Mouse (Mus musculus) limb, embryonic 13.5 days (tissue): ENCODE data around the gene Dnpep. TPM values are rescaled to one million over a fixed set of nuclear protein-coding genes. Genes with fewer than 3 reads are reported as not detected.

Experiments
- ATAC-seq: fragments of 200-750 bp; cut with Nextera tagmentation; 2 replicates; pipeline ENCODE4 v1.8.0; 2017; ENCODE audit warnings: low read depth, moderate number of reproducible peaks, moderate TSS enrichment; ENCODE audit not compliant: low FRiP score
- H3K27ac ChIP-seq: fragments of 300-500 bp; sonication (generic); 2 replicates; pipeline ENCODE4 v1.5.1; 2015; ENCODE audit warnings: inconsistent platforms, mild to moderate bottlenecking, moderate library complexity
- H3K27me3 ChIP-seq: fragments of 300-500 bp; sonication (generic); 2 replicates; pipeline ENCODE4 v1.6.1; 2015; ENCODE audit warnings: mild to moderate bottlenecking, inconsistent platforms
- H3K36me3 ChIP-seq: fragments of 300-500 bp; sonication (generic); 2 replicates; pipeline ENCODE4 v1.6.1; 2015; ENCODE audit warnings: inconsistent platforms, mild to moderate bottlenecking, moderate library complexity
- H3K4me1 ChIP-seq: fragments of 300-500 bp; sonication (generic); 2 replicates; pipeline ENCODE4 v1.6.1; 2015; ENCODE audit warnings: inconsistent platforms
- H3K4me2 ChIP-seq: fragments of 300-500 bp; sonication (generic); replicated peaks from 2 replicates; pipeline ENCODE4 v1.6.1; 2015; ENCODE audit warnings: inconsistent platforms, mild to moderate bottlenecking, moderate library complexity
- H3K4me3 ChIP-seq: fragments of 300-500 bp; sonication (generic); 2 replicates; pipeline ENCODE4 v1.5.1; 2015; ENCODE audit warnings: moderate library complexity, mild to moderate bottlenecking, inconsistent platforms
- H3K9ac ChIP-seq: fragments of 300-500 bp; sonication (generic); 2 replicates; pipeline ENCODE4 v1.6.1; 2015; ENCODE audit warnings: mild to moderate bottlenecking, inconsistent platforms
- H3K9me3 ChIP-seq: fragments of 300-500 bp; sonication (generic); 2 replicates; pipeline ENCODE4 v1.6.1; 2016; ENCODE audit warnings: inconsistent platforms
- WGBS: fragments of 180-500 bp; shearing (Covaris S2); methylation state at CpG from one replicate; pipeline ENCODE4 v1.1.7; 2015; 5-methylcytosine and 5-hydroxymethylcytosine counted together
- polyA plus RNA-seq: library from polyadenylated mRNA; unstranded; fragments of >200 nt; fragmentation: Nextera tagmentation; extraction: Ambion mirVana; gene quantifications from 2 replicates; pipeline ENCODE4 v1.2.1, GENCODE M21; 2015

Dnpep gene
- polyA plus RNA-seq, 1 experiment from 2014 or later: 117 TPM

GRCm38 (mm10) chr1:75318736-75319135 lies 946 bp upstream of the Dnpep start:
- 87% methylated on average over 4 of the region's 4 CpGs for WGBS
- peaks cover 8% of the 10 kb centered on the region for H3K4me1 ChIP-seq
- no peak overlapping the region for H3K4me3 ChIP-seq
- H3K4me2 ChIP-seq: no peak overlapping the region
- H3K9ac ChIP-seq: no peak overlapping the region
- no peaks in the 10 kb centered on the region for H3K9me3 ChIP-seq
- no peak for ATAC-seq
- peaks cover 19% of the 10 kb centered on the region for H3K36me3 ChIP-seq
- no peaks in the 10 kb centered on the region for H3K27me3 ChIP-seq
- no peak overlapping the region for H3K27ac ChIP-seq

DNA sequence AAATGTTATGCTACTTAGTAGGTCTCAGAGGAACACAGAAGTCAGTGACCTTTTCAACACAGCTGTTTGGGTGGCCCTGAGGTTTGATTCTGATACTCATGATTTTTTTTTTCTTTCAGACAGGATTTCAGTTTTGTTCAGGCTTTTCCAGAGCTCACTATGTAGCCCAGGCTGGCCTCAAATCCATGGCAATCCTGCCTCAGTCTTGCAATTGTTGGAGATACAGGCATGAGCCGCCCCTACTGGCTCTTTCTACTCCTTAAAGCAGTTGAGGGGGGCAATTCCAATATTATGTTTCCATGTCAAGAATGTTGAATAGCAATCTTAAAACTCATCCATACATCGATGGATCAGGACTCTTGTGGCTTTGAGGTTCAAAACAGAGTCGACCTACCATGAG lies 511 bp upstream of the Dnpep start:
- WGBS: 77% methylated on average over 3 of the region's 3 CpGs
- ATAC-seq: no peak
- peak overlapping the region; percentile 32 for H3K4me3 ChIP-seq
- H3K27me3 ChIP-seq: no peaks in the 10 kb centered on the region
- peak overlapping the region; percentile 51; the same call in 1 of the 2 replicates for H3K9ac ChIP-seq
- no peaks in the 10 kb centered on the region for H3K9me3 ChIP-seq
- H3K4me1 ChIP-seq: peaks cover 8% of the 10 kb centered on the region
- H3K27ac ChIP-seq: peak overlapping the region; percentile 44; the same call in 1 of the 2 replicates
- peaks cover 24% of the 10 kb centered on the region for H3K36me3 ChIP-seq
- peak overlapping the region; percentile 53 for H3K4me2 ChIP-seq

- ATAC-seq: peak; percentile 26
- Histone ChIP-seq H3K9ac (peak overlapping the region; percentile 74), H3K27me3 (no peaks in the 10 kb centered on the region), H3K9me3 (no peaks in the 10 kb centered on the region), H3K27ac (peak overlapping the region; percentile 88), H3K4me2 (peak overlapping the region; percentile 78), H3K36me3 (peaks cover 38% of the 10 kb centered on the region), H3K4me3 (peak overlapping the region; percentile 66), H3K4me1 (peaks cover 8% of the 10 kb centered on the region)
- under 1% methylated on average over 20 of the region's 20 CpGs for WGBS
Observed at GRCm38 (mm10) chr1:75316861-75317240, 939 bp downstream of the Dnpep start.

- WGBS: 84% methylated on average over 29 of the region's 29 CpGs
- ATAC-seq: no peak
- H3K27ac ChIP-seq: no peak overlapping the region
- no peaks in the 10 kb centered on the region for H3K9me3 ChIP-seq
- H3K36me3 ChIP-seq: peaks cover 49% of the 10 kb centered on the region
- no peaks in the 10 kb centered on the region for H3K27me3 ChIP-seq
- H3K4me2 ChIP-seq: peak overlapping the region; percentile 78
- peak overlapping the region; percentile 74 for H3K9ac ChIP-seq
- H3K4me3 ChIP-seq: peak overlapping the region; percentile 66
- peaks cover 8% of the 10 kb centered on the region for H3K4me1 ChIP-seq
Observed at GRCm38 (mm10) chr1:75315456-75316365, 2.1 kb downstream of the Dnpep start.

- Histone ChIP-seq H3K9me3 (no peaks in the 10 kb centered on the region), H3K4me2 (no peak overlapping the region), H3K27ac (no peak overlapping the region), H3K36me3 (peaks cover 56% of the 10 kb centered on the region), H3K9ac (no peak overlapping the region), H3K4me3 (no peak overlapping the region), H3K4me1 (peaks cover 8% of the 10 kb centered on the region), H3K27me3 (no peaks in the 10 kb centered on the region)
- ATAC-seq: no peak
- 90% methylated on average over 6 of the region's 6 CpGs for WGBS
Observed at GRCm38 (mm10) chr1:75315011-75315410, 2.8 kb downstream of the Dnpep start.

GRCm38 (mm10) chr1:75311694-75312093 lies 6.1 kb downstream of the Dnpep start:
- peaks cover 90% of the 10 kb centered on the region for H3K36me3 ChIP-seq
- no peak overlapping the region for H3K4me3 ChIP-seq
- ATAC-seq: no peak
- WGBS: 95% methylated on average over 6 of the region's 6 CpGs
- no peaks in the 10 kb centered on the region for H3K27me3 ChIP-seq
- H3K9ac ChIP-seq: no peak overlapping the region
- no peaks in the 10 kb centered on the region for H3K9me3 ChIP-seq
- no peak overlapping the region for H3K4me2 ChIP-seq
- peaks cover 8% of the 10 kb centered on the region for H3K4me1 ChIP-seq
- H3K27ac ChIP-seq: no peak overlapping the region

DNA sequence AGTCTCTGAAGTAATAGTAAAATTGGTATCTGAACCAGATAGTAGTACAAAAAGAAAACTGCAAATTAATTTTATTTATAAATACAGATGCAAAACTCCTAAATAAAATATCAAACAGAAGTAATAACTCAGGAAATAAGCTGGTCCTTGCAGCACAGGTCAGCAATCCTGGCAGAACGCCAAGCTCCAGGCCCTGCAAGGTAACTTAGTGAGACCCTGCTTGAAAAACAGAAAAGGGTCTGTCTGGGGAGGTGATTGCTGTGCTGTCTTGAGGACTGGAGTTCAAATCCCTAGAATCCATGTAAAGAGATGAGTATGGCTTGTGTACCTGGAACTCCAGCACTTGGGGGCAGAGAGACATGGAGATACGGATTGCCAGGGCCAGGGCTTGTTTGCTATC lies 13.1 kb downstream of the Dnpep start:
- H3K4me3 ChIP-seq: no peak overlapping the region
- H3K27ac ChIP-seq: no peak overlapping the region
- no peak overlapping the region for H3K9ac ChIP-seq
- H3K4me2 ChIP-seq: no peak overlapping the region
- no peaks in the 10 kb centered on the region for H3K4me1 ChIP-seq
- no peaks in the 10 kb centered on the region for H3K27me3 ChIP-seq
- peaks cover 30% of the 10 kb centered on the region for H3K36me3 ChIP-seq
- 76% methylated on average over 2 of the region's 2 CpGs for WGBS
- H3K9me3 ChIP-seq: no peaks in the 10 kb centered on the region
- no peak for ATAC-seq

DNA sequence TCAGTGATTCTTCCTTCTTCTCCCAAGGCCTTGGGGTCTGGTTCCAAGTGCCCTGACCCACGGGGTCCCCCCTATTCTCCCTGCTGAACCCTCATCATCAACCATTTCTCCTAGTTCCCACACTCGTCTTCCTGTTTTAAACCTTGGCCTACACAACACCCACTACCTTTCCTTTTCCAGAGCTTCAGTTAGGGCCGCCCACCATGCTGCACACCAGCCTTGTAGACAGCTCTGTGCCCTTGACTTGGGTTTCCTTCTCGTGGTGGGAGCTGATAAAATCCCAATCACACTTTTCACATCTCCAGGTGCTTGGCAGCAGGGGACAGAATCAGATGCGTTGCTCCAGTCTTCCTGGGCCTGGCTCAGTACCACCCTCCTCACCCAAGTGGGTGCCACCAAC lies 23.5 kb downstream of the Dnpep start:
- H3K9ac ChIP-seq: no peak overlapping the region
- no peaks in the 10 kb centered on the region for H3K27me3 ChIP-seq
- WGBS: 79% methylated on average over 5 of the region's 5 CpGs
- H3K4me1 ChIP-seq: peaks cover 17% of the 10 kb centered on the region
- H3K4me2 ChIP-seq: no peak overlapping the region
- H3K36me3 ChIP-seq: no peaks in the 10 kb centered on the region
- H3K27ac ChIP-seq: no peak overlapping the region
- no peak overlapping the region for H3K4me3 ChIP-seq
- no peaks in the 10 kb centered on the region for H3K9me3 ChIP-seq
- ATAC-seq: no peak

- no peaks in the 10 kb centered on the region for H3K9me3 ChIP-seq
- peak overlapping the region; percentile 22; the same call in 1 of the 2 replicates for H3K27ac ChIP-seq
- 85% methylated on average over 5 of the region's 5 CpGs for WGBS
- H3K4me2 ChIP-seq: no peak overlapping the region
- H3K27me3 ChIP-seq: no peaks in the 10 kb centered on the region
- H3K4me1 ChIP-seq: peaks cover 17% of the 10 kb centered on the region
- H3K9ac ChIP-seq: no peak overlapping the region
- no peak for ATAC-seq
- no peak overlapping the region for H3K4me3 ChIP-seq
- H3K36me3 ChIP-seq: no peaks in the 10 kb centered on the region
Observed at GRCm38 (mm10) chr1:75293331-75293701, 24.5 kb downstream of the Dnpep start.

- Histone ChIP-seq H3K9me3 (no peaks in the 10 kb centered on the region), H3K36me3 (no peaks in the 10 kb centered on the region), H3K27ac (peak overlapping the region; percentile 65; the same call in 1 of the 2 replicates), H3K9ac (no peak overlapping the region), H3K27me3 (peaks cover 4% of the 10 kb centered on the region; the same call in 1 of the 2 replicates), H3K4me3 (no peak overlapping the region), H3K4me2 (no peak overlapping the region), H3K4me1 (peaks cover 17% of the 10 kb centered on the region)
- ATAC-seq: 0 out of 2 replicates have a peak, but pooled peaks have one; percentile 32
- WGBS: 44% methylated on average over 12 of the region's 12 CpGs
Observed at GRCm38 (mm10) chr1:75292476-75293330, 25.1 kb downstream of the Dnpep start.

DNA sequence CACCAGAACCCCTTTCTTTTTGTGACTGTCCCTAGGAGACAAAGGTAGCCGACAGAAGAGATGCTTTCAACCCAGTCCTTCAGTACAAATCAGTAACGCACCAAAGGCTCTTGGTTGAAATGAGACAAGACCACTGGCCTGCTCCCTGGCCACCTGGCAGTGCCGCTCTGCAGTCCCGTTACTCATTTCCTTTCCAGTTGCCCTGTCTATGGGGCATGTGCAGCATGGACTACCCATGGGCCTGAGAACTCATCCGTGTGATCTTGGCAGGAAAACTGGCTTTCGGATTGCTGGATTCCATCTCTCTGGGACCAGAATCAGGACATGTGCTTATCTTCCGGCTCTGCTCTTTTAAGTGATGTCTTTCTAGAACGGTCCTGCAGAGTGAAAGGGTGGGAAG lies 26.5 kb downstream of the Dnpep start:
- no peaks in the 10 kb centered on the region for H3K36me3 ChIP-seq
- no peak overlapping the region for H3K27ac ChIP-seq
- H3K4me3 ChIP-seq: no peak overlapping the region
- WGBS: 87% methylated on average over 8 of the region's 8 CpGs
- peaks cover 17% of the 10 kb centered on the region for H3K4me1 ChIP-seq
- H3K9me3 ChIP-seq: no peaks in the 10 kb centered on the region
- peaks cover 4% of the 10 kb centered on the region; the same call in 1 of the 2 replicates for H3K27me3 ChIP-seq
- no peak overlapping the region for H3K9ac ChIP-seq
- no peak for ATAC-seq
- no peak overlapping the region for H3K4me2 ChIP-seq

- Histone ChIP-seq H3K36me3 (no peaks in the 10 kb centered on the region), H3K4me1 (peaks cover 17% of the 10 kb centered on the region), H3K27me3 (peaks cover 4% of the 10 kb centered on the region; the same call in 1 of the 2 replicates), H3K4me3 (no peak overlapping the region), H3K9me3 (no peaks in the 10 kb centered on the region), H3K4me2 (no peak overlapping the region), H3K9ac (no peak overlapping the region), H3K27ac (no peak overlapping the region)
- ATAC-seq: no peak
Observed at GRCm38 (mm10) chr1:75290582-75290981, 27.2 kb downstream of the Dnpep start.
